Mouse (Mus musculus) effector memory CD4-positive, alpha-beta T cell, adult 7 months (primary cell): ENCODE results near the gene Arl6ip6. TPM values are rescaled to one million over a fixed set of nuclear protein-coding genes. Genes with fewer than 3 reads are reported as not detected.

Experiments
- polyA plus RNA-seq: library from polyadenylated mRNA; unstranded; fragments of 100-300 nt; shearing (Covaris generic); gene quantifications from one replicate; pipeline ENCODE4 v1.2.1, GENCODE M21; 2017

Gene Arl6ip6
- 28.0 TPM for polyA plus RNA-seq

DNA sequence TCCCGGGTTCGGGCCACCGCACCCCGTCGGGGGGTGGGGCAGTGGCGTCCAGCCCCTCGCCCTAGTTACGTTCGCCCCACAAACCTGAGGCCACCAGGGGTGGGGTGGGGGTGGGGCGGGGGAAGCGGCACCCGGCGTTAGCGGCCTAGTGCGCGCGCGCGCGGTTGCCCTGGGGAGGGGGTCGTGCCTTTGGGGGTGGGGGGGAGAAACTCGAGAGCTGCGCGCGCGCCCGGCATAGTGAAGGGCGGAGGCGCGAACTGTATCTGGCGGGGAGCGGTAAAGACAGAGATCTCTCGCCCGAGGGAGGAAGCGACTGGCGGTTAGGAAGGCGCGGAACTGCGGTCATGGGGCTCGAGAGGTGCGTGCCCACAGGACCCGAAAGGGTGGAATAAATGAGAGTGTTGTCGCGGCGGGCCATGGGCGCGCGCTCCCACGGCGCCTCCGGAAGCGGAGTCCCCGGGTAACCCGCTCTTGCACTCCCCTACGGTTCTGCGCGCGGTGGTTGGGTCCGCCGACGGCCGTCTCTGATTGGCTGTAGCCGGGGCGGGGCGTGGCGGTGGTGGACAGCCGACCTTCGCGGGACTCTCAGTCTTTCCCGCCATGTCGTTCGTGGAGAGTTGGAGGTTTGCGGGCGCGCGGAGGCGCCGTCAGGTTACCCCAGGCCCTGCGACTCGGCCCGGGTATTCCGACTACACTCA is at the start of gene Arl6ip6:
Gene Arl6ip6, plus strand, starts transcription at position 204 of the 698 bp plus-strand sequence.

DNA sequence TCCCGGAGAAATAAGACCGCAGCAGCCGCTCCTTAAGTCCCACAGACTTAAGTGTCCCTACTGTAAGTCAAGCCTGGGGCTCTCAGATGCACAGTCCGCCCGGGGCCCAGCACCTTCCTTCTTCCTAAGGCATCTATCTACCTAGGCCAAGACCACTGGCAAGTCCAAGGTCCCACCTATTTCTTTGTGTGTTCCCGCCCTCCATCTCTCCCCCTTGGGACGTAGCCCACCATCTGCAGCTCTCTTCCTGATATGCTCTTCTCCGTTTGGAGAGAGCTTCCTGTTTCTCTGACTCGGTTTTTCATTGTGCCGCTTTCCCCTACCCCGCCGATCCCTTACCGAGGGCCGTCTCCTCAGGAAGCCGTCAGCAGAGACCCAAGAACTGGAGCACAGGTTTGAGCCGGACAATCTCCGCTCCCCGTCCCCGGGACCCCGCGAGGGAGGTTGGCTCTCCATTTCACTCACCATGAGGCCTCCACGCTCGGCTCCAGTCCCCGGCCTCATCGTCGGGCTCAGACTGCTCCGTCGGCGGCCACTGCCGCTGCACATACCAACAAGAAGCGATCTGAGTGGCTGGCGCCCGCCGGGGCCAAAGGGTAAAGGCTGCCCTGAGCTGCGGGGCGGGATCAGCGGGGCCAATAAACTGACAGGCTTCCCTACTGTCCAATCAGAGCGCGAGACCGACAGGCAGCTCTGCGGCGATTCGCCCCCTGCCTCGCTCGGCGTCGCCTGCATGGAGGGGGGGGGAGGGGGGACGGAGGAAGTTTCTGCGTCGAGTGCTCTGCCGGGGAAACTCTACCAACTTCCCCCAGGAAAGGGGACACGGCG is 628 bp upstream of the Arl6ip6 start, which contains the start of gene Prpf40a:
Gene Prpf40a, minus strand, starts transcription at position 601 of the 828 bp plus-strand sequence.

Other genes starting within 250 kb of the Arl6ip6 start
- 113 TPM for gene Prpf40a, start 442 bp upstream of the Arl6ip6 start, polyA plus RNA-seq